Mouse (Mus musculus): ENCODE results near the gene Gm27235.
"Not testable (repeated sequence)": the region's sequence is repeated elsewhere in the genome, so short reads cannot be mapped to it uniquely, and the experiment has no call there.

DNA sequence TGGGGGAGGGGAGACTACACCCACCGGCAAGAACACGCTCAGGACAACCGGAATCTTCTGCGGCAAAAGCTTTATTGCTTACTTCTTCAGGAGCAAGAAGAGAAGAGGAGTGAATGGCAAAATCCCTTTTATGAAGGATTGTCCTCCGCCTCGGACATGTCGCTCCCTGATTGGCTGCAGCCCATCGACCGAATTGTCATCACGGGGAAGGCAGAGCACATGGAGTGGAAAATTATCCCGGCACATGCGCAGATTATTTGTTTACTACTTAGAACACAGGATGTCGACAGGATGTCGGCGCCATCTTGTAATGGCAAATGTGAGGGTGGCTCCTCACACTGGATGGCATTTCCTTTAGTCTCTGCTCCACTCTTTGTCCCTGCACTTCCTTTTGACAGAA, 28.0 kb upstream of the Gm27235 start:
- not testable (repeated sequence) for TF ChIP-seq CHD2 (IDR thresholded peaks at IDR 0.05; ENCODE audit: low read depth, low read length); MAFK (IDR thresholded peaks at IDR 0.05; ENCODE audit: insufficient read depth, low read depth, low read length); ZNF384 (IDR thresholded peaks at IDR 0.05; ENCODE audit: low read depth, low read length); HCFC1 (IDR thresholded peaks at IDR 0.05; ENCODE audit: borderline replicate concordance, insufficient read depth, low read length); ZC3H11A (IDR thresholded peaks at IDR 0.05; ENCODE audit: borderline replicate concordance, low read depth, low read length)

All from ES-E14 (cell line).